Mouse (Mus musculus) lung, postnatal 0 days (tissue): ENCODE results near the gene Wasf2.

Experiments used
- CTCF ChIP-seq: IDR thresholded peaks from 2 replicates; pipeline ENCODE4 v1.5.1; 2016; ENCODE audit warnings: antibody characterized with exemption, mild to moderate bottlenecking
- EP300 ChIP-seq: IDR thresholded peaks from 2 replicates; pipeline ENCODE4 v1.6.1; 2016; ENCODE audit warnings: antibody characterized with exemption, mild to moderate bottlenecking, control low read depth

- TF ChIP-seq CTCF (peak; percentile 40; the same call in 1 of the 2 replicates), EP300 (no peak)
These were observed 45.1 kb upstream of the Wasf2 start for GRCm38 (mm10) chr4:133085011-133085782.
